Mouse (Mus musculus): ENCODE data around the gene Ugt1a1.

- TF ChIP-seq CTCF (IDR thresholded peaks at IDR 0.05; ENCODE audit: control insufficient read depth, insufficient read depth, insufficient read length) (no peak), MAX (IDR thresholded peaks at IDR 0.05) (no peak), USF1 (IDR thresholded peaks at IDR 0.05; ENCODE audit: low read depth) (no peak), MYOG (IDR thresholded peaks at IDR 0.05; ENCODE audit: control insufficient read depth, extremely low read depth, insufficient read length) (no peak), CEBPB (IDR thresholded peaks at IDR 0.05; ENCODE audit: low read depth) (no peak)
Observed at GRCm38 (mm10) chr1:88227482-88227881, 15.7 kb downstream of the Ugt1a1 start.
